Mouse (Mus musculus): ENCODE results near the gene Iqgap3.

The Iqgap3 gene

DNA sequence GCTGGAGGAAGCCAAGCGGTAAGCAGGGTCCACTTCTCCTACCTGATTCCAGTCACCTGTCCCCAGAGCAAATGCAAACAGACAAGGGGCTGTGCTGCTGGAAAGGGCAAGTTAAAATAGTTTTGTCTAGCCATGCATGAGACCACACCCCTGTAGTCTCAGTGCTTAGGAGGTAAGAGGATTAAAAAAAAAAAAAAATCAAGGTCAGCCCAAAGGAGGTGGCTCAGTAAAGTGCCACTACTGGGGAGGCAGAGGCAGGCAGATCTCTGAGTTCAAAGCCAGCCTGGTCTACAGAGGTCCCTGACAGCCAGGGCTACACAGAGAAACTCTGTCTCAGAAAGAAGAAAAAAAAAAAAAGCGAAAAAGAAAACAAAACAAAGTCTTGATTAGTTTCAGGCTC lies 2.2 kb downstream of the Iqgap3 start:
- no peaks in the 10 kb centered on the region for H3K27me3 ChIP-seq (ENCODE audit: insufficient read depth, low read length)
- peaks cover 33% of the 10 kb centered on the region for H3K4me1 ChIP-seq (replicated peaks; ENCODE audit: low read depth, low read length)
- peaks cover 48% of the 10 kb centered on the region for H3K36me3 ChIP-seq (ENCODE audit: insufficient read depth, low read length)
- H3K4me3 ChIP-seq (replicated peaks; ENCODE audit: low read length): no peak overlapping the region
- no peak for TF ChIP-seq POU5F1 (IDR thresholded peaks at IDR 0.05; ENCODE audit: borderline replicate concordance, low read length)
- no peak for TF ChIP-seq NANOG (IDR thresholded peaks at IDR 0.05; ENCODE audit: borderline replicate concordance, low read length)
- TF ChIP-seq CTCF (conservative IDR thresholded peaks at IDR 0.05; ENCODE audit: low read length): no peak
- no peaks in the 10 kb centered on the region for H3K9me3 ChIP-seq (ENCODE audit: low read length)

DNA sequence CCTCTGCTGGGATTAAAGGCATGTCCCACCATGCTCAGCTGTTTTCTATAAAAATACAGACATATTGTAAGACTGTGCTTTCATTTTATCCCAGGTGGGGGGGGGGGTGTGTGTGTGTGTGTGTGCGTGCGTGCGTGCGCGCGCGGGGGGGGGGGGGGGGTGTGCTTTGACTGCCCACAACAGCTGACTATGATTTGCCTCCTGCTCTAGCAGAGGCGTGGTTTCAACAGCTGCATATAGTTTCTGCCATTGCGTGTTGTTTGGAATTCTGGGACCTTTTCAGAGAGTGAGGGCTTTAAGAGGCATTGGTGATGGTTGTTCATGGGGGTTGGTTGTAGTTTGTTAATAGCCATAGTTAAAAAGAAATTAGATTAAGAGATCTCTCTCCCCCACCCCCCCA lies 3.7 kb downstream of the Iqgap3 start:
- Histone ChIP-seq H3K9me3 (ENCODE audit: low read length) (no peaks in the 10 kb centered on the region), H3K4me1 (replicated peaks; ENCODE audit: low read depth, low read length) (peaks cover 33% of the 10 kb centered on the region), H3K27me3 (ENCODE audit: insufficient read depth, low read length) (no peaks in the 10 kb centered on the region), H3K36me3 (ENCODE audit: insufficient read depth, low read length) (peaks cover 63% of the 10 kb centered on the region), H3K4me3 (replicated peaks; ENCODE audit: low read length) (no peak overlapping the region)
- TF ChIP-seq CTCF (conservative IDR thresholded peaks at IDR 0.05; ENCODE audit: low read length) (no peak), NANOG (IDR thresholded peaks at IDR 0.05; ENCODE audit: borderline replicate concordance, low read length) (no peak), POU5F1 (IDR thresholded peaks at IDR 0.05; ENCODE audit: borderline replicate concordance, low read length) (no peak)

GRCm38 (mm10) chr3:88087688-88088087 lies 5.9 kb downstream of the Iqgap3 start:
- H3K27me3 ChIP-seq (ENCODE audit: insufficient read depth, low read length): no peaks in the 10 kb centered on the region
- H3K4me3 ChIP-seq (replicated peaks; ENCODE audit: low read length): no peak overlapping the region
- no peaks in the 10 kb centered on the region for H3K9me3 ChIP-seq (ENCODE audit: low read length)
- H3K36me3 ChIP-seq (ENCODE audit: insufficient read depth, low read length): peaks cover 85% of the 10 kb centered on the region
- H3K4me1 ChIP-seq (replicated peaks; ENCODE audit: low read depth, low read length): peaks cover 22% of the 10 kb centered on the region
- peak; percentile 80 for TF ChIP-seq CTCF (conservative IDR thresholded peaks at IDR 0.05; ENCODE audit: low read length)
- no peak for TF ChIP-seq NANOG (IDR thresholded peaks at IDR 0.05; ENCODE audit: borderline replicate concordance, low read length)
- no peak for TF ChIP-seq POU5F1 (IDR thresholded peaks at IDR 0.05; ENCODE audit: borderline replicate concordance, low read length)

GRCm38 (mm10) chr3:88090106-88090505 lies 8.3 kb downstream of the Iqgap3 start:
- Histone ChIP-seq H3K4me1 (replicated peaks; ENCODE audit: low read depth, low read length) (peaks cover 4% of the 10 kb centered on the region; the same call in 1 of the 2 replicates), H3K4me3 (replicated peaks; ENCODE audit: low read length) (no peak overlapping the region), H3K27me3 (ENCODE audit: insufficient read depth, low read length) (no peaks in the 10 kb centered on the region), H3K36me3 (ENCODE audit: insufficient read depth, low read length) (peaks cover 94% of the 10 kb centered on the region), H3K9me3 (ENCODE audit: low read length) (no peaks in the 10 kb centered on the region)
- TF ChIP-seq CTCF (conservative IDR thresholded peaks at IDR 0.05; ENCODE audit: low read length) (no peak), NANOG (IDR thresholded peaks at IDR 0.05; ENCODE audit: borderline replicate concordance, low read length) (no peak), POU5F1 (IDR thresholded peaks at IDR 0.05; ENCODE audit: borderline replicate concordance, low read length) (no peak)

- Histone ChIP-seq H3K4me3 (replicated peaks; ENCODE audit: low read length) (no peak overlapping the region), H3K27me3 (ENCODE audit: insufficient read depth, low read length) (no peaks in the 10 kb centered on the region), H3K36me3 (ENCODE audit: insufficient read depth, low read length) (peaks cover 95% of the 10 kb centered on the region), H3K4me1 (replicated peaks; ENCODE audit: low read depth, low read length) (peaks cover 4% of the 10 kb centered on the region; the same call in 1 of the 2 replicates), H3K9me3 (ENCODE audit: low read length) (no peaks in the 10 kb centered on the region)
- TF ChIP-seq NANOG (IDR thresholded peaks at IDR 0.05; ENCODE audit: borderline replicate concordance, low read length): no peak
- no peak for TF ChIP-seq CTCF (conservative IDR thresholded peaks at IDR 0.05; ENCODE audit: low read length)
- TF ChIP-seq POU5F1 (IDR thresholded peaks at IDR 0.05; ENCODE audit: borderline replicate concordance, low read length): no peak
Observed at GRCm38 (mm10) chr3:88090616-88091015, 8.8 kb downstream of the Iqgap3 start.

DNA sequence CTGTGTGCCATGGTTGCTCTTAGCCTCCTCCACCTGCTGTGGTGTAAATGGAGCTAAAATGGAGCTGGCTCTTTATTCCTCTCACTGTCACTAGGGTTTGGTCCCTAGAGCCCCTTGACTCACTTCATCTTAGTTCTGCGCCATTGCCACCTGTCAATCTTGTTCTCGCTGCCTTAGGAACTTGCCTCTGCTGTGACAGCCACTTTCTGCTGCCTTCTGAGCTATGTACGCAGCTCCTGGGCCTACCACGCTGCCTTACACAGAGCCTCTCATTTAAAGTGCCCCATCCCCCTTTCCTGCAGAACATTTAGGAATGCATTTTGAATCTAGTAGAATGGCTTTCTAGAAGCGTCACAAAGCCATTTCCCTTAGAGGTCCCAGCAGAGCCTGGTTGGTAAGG lies 12.4 kb downstream of the Iqgap3 start:
- H3K9me3 ChIP-seq (ENCODE audit: low read length): no peaks in the 10 kb centered on the region

GRCm38 (mm10) chr3:88097666-88098065 lies 15.9 kb downstream of the Iqgap3 start:
- Histone ChIP-seq H3K27me3 (ENCODE audit: insufficient read depth, low read length) (no peaks in the 10 kb centered on the region), H3K9me3 (ENCODE audit: low read length) (no peaks in the 10 kb centered on the region), H3K4me3 (replicated peaks; ENCODE audit: low read length) (no peak overlapping the region), H3K4me1 (replicated peaks; ENCODE audit: low read depth, low read length) (no peaks in the 10 kb centered on the region), H3K36me3 (ENCODE audit: insufficient read depth, low read length) (peaks cover 99% of the 10 kb centered on the region)
- no peak for TF ChIP-seq CTCF (conservative IDR thresholded peaks at IDR 0.05; ENCODE audit: low read length)
- TF ChIP-seq POU5F1 (IDR thresholded peaks at IDR 0.05; ENCODE audit: borderline replicate concordance, low read length): no peak
- TF ChIP-seq NANOG (IDR thresholded peaks at IDR 0.05; ENCODE audit: borderline replicate concordance, low read length): no peak

More for the DNA sequence above, 12.4 kb downstream of the Iqgap3 start:
- Histone ChIP-seq H3K4me1 (replicated peaks; ENCODE audit: low read depth, low read length) (no peaks in the 10 kb centered on the region), H3K4me3 (replicated peaks; ENCODE audit: low read length) (no peak overlapping the region), H3K27me3 (ENCODE audit: insufficient read depth, low read length) (no peaks in the 10 kb centered on the region), H3K36me3 (ENCODE audit: insufficient read depth, low read length) (peaks cover 100% of the 10 kb centered on the region)
- TF ChIP-seq NANOG (IDR thresholded peaks at IDR 0.05; ENCODE audit: borderline replicate concordance, low read length): no peak
- TF ChIP-seq POU5F1 (IDR thresholded peaks at IDR 0.05; ENCODE audit: borderline replicate concordance, low read length): no peak
- TF ChIP-seq CTCF (conservative IDR thresholded peaks at IDR 0.05; ENCODE audit: low read length): no peak

DNA sequence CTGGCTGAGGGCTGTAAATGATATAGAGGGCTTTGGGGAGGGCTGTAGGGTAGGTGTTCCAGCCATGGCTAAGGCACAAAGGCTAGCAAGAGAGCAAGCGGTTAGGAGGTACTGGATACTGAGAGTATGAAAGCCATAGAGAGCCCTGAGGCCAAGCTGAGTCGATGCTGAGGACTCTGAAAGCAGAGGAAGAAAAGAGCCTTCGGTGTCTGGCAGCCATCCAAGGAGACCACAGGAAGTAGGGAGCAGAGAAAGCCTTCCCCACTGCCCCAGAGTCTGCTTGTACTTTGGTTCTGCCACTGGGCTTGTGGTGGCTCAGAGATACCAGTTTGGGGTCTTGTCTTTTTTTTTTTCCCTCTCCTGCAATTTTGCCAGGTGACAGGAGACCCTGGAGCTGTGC lies 18.5 kb downstream of the Iqgap3 start:
- Histone ChIP-seq H3K27me3 (ENCODE audit: insufficient read depth, low read length) (no peaks in the 10 kb centered on the region), H3K4me3 (replicated peaks; ENCODE audit: low read length) (no peak overlapping the region), H3K4me1 (replicated peaks; ENCODE audit: low read depth, low read length) (peaks cover 11% of the 10 kb centered on the region), H3K9me3 (ENCODE audit: low read length) (no peaks in the 10 kb centered on the region), H3K36me3 (ENCODE audit: insufficient read depth, low read length) (peaks cover 99% of the 10 kb centered on the region)
- TF ChIP-seq POU5F1 (IDR thresholded peaks at IDR 0.05; ENCODE audit: borderline replicate concordance, low read length) (no peak), NANOG (IDR thresholded peaks at IDR 0.05; ENCODE audit: borderline replicate concordance, low read length) (no peak), CTCF (conservative IDR thresholded peaks at IDR 0.05; ENCODE audit: low read length) (no peak)

DNA sequence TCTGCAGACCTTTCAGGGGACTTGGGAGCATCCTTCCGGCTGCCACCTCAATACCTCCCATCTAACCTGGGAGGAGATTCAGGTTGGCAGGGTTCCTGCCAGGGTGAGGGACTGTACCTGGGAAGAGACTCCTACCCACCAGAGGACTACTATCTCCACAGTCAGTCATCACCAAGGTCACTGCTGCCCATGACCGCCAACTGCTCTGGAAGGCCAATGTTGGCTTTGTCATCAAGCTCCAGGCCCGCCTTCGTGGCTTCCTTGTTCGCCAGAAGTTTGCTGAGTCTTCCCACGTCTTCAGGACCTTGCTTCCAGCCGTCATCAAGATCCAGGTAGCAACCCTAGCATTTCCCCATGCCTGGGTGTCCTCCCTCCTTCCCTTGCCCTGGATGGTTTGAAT lies 20.0 kb downstream of the Iqgap3 start:
- peaks cover 11% of the 10 kb centered on the region for H3K4me1 ChIP-seq (replicated peaks; ENCODE audit: low read depth, low read length)
- no peak for TF ChIP-seq NANOG (IDR thresholded peaks at IDR 0.05; ENCODE audit: borderline replicate concordance, low read length)
- TF ChIP-seq CTCF (conservative IDR thresholded peaks at IDR 0.05; ENCODE audit: low read length): no peak
- no peak for TF ChIP-seq POU5F1 (IDR thresholded peaks at IDR 0.05; ENCODE audit: borderline replicate concordance, low read length)

More for the DNA sequence above, 20.0 kb downstream of the Iqgap3 start:
- Histone ChIP-seq H3K4me3 (replicated peaks; ENCODE audit: low read length) (no peak overlapping the region), H3K36me3 (ENCODE audit: insufficient read depth, low read length) (peaks cover 99% of the 10 kb centered on the region), H3K27me3 (ENCODE audit: insufficient read depth, low read length) (no peaks in the 10 kb centered on the region), H3K9me3 (ENCODE audit: low read length) (no peaks in the 10 kb centered on the region)
